Mouse (Mus musculus) G1E-ER4 (cell line): ENCODE results near the gene A930017K11Rik. TPM values are rescaled to one million over a fixed set of nuclear protein-coding genes. Genes with fewer than 3 reads are reported as not detected.

Experiments used
- GATA1 ChIP-seq: IDR thresholded peaks from one replicate; pipeline ENCODE4 v1.8.0; 2012; ENCODE audit warnings: low read length, inconsistent platforms
- polyA plus RNA-seq: library from polyadenylated mRNA; stranded (reverse); fragments of >175 nt; gene quantifications from 2 replicates; pipeline ENCODE4 v1.2.3, GENCODE M21; 2012

A930017K11Rik gene
- polyA plus RNA-seq, 1 experiment: 0.15 TPM

- TF ChIP-seq GATA1: no peak
These were observed 4.8 kb downstream of the A930017K11Rik start for GRCm38 (mm10) chr17:25947576-25947975.

GRCm38 (mm10) chr17:25946891-25947290 is 5.5 kb downstream of the A930017K11Rik start:
- TF ChIP-seq GATA1: no peak

DNA sequence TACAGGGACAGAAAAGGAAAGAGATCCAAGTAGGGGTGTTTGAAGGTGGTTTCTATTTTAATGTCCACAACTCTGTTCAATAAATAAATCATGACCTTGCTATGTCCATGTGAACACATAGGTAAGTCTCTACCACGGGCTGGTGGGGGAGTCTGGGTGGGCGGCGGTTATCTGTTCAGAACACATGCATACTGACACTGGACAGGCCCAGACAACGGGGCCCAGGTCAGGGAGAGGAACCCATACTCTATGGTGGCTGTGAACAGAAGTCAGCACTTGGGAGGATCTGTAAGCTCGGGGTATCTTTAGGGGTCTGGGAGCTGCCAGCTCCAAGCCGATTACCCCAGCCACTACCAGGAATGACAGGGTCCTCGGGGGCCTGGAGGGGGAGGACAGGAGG is 6.0 kb downstream of the A930017K11Rik start:
- no peak for TF ChIP-seq GATA1

DNA sequence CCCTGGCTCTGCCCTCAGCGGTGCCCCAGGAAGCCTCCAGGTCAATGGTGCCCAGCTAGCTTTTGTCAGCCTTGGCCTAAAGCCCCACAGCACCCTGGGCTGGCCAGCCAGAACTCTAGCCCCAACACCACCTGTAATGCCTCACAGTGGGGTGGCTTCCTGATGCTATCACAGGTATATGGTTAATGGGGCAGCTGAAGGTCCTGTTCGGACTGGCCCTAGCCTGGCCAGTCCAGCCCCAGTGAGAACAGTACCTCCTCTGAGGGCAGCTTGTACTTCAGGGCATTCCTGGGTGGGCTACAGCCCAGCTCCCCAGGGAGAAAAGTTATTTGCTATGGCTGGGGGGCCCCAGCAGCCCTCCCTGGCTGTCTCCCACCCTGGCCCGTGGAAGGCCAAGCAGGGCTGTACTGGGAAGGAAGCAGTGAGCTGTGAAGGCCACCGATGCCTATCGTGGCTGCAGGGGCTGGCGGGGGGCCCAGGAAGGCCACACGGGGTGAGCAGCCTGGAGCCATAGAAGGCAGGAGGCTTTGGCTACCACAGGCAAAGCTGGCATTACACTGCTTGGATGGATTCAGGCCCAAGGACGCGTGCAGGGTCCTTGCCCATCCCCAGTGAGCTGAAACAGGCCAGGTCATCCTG is 6.7 kb downstream of the A930017K11Rik start:
- TF ChIP-seq GATA1: no peak

DNA sequence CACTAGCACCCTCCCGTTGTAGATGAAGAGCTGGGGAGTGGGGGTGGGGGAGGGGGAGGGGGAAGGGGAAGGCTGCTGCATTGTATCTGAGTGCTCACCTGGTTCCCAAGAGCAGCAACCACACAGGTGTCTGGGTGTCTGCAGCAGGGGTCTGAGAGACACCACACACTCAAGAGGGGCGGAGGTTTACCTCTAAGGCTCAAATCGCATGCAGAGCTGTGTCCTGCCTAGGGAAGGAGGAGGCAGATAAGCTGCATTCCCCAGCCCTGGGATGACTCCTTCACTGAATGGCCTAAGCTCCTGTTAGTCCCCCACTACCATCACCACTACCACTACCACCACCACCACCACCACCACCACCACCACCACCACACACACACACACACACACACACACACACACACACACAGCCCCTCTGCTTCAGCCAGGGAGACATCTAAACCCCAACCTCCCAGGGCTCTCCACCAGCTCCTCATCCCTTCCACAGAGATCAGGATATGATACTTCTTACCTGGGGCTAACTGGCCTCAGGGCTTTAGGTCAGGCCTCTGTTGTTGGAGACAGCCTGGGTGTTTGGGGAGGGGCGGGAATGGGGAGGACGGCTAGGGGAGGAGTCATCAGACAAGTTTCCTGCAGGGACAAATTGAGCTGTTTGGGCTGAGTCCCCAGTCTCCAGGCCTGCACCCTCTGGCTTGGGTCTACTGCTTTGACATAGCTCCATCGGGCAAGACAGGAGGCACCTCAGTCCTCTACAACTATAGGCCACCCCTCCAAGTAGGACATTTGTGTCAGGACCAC is 7.8 kb downstream of the A930017K11Rik start, which contains the start of the genes Pigq and Nhlrc4:
Pigq (minus strand) TSS at position 571 of the 798 bp plus-strand sequence.
Nhlrc4 (minus strand) TSS at position 596 of the 798 bp plus-strand sequence.
- TF ChIP-seq GATA1: no peak

GRCm38 (mm10) chr17:25943769-25944168 is 8.6 kb downstream of the A930017K11Rik start:
- TF ChIP-seq GATA1: no peak

DNA sequence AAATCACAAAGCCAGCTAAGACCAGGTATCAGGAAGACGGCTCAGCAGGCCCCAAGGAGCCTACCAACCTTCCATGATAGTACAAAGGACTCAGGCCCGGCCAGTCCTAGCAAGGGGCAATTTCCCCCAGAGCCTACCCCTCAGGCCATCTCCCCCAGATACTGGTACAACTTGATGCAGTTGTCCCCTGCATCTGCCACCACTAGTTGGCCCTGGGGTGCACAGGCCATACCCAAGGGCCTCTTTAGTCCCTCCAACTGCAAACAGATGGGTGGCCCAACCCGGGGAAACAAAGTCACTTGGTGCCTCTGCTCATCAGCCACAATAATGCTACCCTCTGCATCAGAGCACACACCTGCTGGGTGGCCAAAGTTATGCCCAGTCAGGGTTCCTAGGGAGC is 9.1 kb downstream of the A930017K11Rik start:
- no peak for TF ChIP-seq GATA1

DNA sequence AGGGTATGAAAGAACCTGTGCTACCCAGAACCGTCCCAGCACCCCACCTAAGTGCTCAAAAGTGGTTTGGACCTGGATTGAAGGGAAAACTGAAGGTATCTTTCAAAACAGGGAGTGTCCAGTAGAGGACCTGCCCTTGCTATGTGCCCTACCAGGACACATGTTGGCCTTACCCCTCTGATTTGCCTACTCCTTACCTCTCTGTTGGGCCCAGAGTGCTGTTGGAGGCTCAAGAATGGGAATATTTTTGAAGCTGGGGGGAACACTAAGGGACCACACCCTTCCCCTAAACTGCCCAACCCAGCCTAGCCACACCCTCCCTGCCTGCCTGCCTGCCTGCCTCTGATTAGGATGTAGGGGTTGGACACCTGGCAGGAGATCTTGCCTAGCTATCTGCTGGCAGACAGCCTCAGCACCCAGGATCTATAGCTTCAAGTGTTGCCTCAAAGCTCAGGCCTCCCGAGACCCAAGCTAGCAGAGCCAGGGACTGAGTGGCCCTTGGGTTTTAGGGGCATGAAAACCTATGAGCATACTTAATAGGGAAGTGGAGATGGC is 9.7 kb downstream of the A930017K11Rik start:
- TF ChIP-seq GATA1: peak; percentile 69

- TF ChIP-seq GATA1: no peak
These were observed 10.7 kb downstream of the A930017K11Rik start for GRCm38 (mm10) chr17:25941511-25942241.

GRCm38 (mm10) chr17:25934526-25934925 is 17.8 kb downstream of the A930017K11Rik start:
- no peak for TF ChIP-seq GATA1

GRCm38 (mm10) chr17:25925348-25925747 is 27.0 kb downstream of the A930017K11Rik start:
- no peak for TF ChIP-seq GATA1

- TF ChIP-seq GATA1: no peak
These were observed 30.2 kb downstream of the A930017K11Rik start for GRCm38 (mm10) chr17:25922120-25922519.

DNA sequence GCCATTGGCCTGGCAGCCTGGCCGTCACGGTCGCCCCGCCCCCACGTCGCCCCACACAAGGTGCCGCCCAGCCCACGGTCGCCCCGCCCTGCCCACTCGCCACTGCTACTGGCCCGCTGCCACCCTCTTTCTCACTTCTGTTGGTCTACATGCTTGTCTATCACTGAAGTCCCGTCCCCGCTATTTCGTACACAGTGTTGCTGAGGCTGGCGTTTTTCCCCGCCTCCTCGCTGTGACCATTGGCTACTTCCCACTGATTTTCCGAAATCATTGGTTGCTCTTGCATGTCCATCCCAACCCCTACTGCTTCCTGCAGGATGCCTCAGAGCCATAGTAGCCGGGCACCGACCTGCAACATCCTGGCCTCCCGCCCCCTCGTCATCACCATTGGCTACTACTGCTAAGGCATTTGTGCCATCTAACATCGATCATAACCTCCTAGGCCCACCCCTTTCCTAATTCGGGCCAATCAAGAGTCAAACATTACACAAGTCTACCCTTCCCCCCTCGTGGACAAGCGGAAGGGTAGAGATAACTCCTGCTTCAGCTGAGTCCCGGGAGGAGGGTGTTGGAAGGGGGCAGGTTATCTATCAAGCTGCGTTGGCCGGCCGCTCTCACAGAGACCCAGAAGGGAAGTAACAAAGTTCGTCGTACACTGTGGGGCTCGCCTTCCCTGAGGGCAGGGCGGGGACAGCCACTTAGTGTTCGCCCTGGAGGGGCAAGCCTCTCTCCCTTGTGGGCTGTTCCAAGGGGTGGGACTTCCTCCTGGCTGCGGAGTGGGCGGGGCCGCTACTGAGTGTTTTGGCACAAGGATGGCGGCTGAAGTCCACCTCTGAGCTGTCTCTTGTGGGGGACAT is 32.4 kb downstream of the A930017K11Rik start:
- no peak for TF ChIP-seq GATA1

- TF ChIP-seq GATA1: no peak
These were observed 33.1 kb downstream of the A930017K11Rik start, which contains the start of gene Rab40c for GRCm38 (mm10) chr17:25919144-25919785. Gene Rab40c (minus strand): TSS chr17:25919727.
